Mouse (Mus musculus) hindbrain, embryonic 15.5 days (tissue): ENCODE measurements around the gene Arhgap1. TPM values are rescaled to one million over a fixed set of nuclear protein-coding genes. Genes with fewer than 3 reads are reported as not detected.
"Not testable (repeated sequence)": the region's sequence is repeated elsewhere in the genome, so short reads cannot be mapped to it uniquely, and the experiment has no call there.

Experiments
- ATAC-seq: fragments of 200-750 bp; cut with Nextera tagmentation; 2 replicates; pipeline ENCODE4 v1.8.0; 2017; ENCODE audit warnings: low read depth, moderate number of reproducible peaks, moderate TSS enrichment; ENCODE audit not compliant: low FRiP score
- H3K27ac ChIP-seq: fragments of 300-500 bp; sonication (generic); replicated peaks from 2 replicates; pipeline ENCODE4 v1.5.1; 2015; ENCODE audit warnings: mild to moderate bottlenecking, inconsistent platforms
- H3K27me3 ChIP-seq: fragments of 300-500 bp; sonication (generic); 2 replicates; pipeline ENCODE4 v1.6.1; 2015; ENCODE audit warnings: control low read depth, inconsistent platforms
- H3K36me3 ChIP-seq: fragments of 300-500 bp; sonication (generic); 2 replicates; pipeline ENCODE4 v1.6.1; 2015; ENCODE audit warnings: control low read depth, inconsistent platforms
- H3K4me1 ChIP-seq: fragments of 300-500 bp; sonication (generic); replicated peaks from 2 replicates; pipeline ENCODE4 v1.6.1; 2015; ENCODE audit warnings: control low read depth, inconsistent platforms
- H3K4me2 ChIP-seq: fragments of 300-500 bp; sonication (generic); 2 replicates; pipeline ENCODE4 v1.6.1; 2015; ENCODE audit warnings: moderate library complexity, mild to moderate bottlenecking, inconsistent platforms
- H3K4me3 ChIP-seq: fragments of 300-500 bp; sonication (generic); 2 replicates; pipeline ENCODE4 v1.5.1; 2015; ENCODE audit warnings: mild to moderate bottlenecking, inconsistent platforms
- H3K9ac ChIP-seq: fragments of 300-500 bp; sonication (generic); 2 replicates; pipeline ENCODE4 v1.6.1; 2015; ENCODE audit warnings: inconsistent platforms
- H3K9me3 ChIP-seq: fragments of 300-500 bp; sonication (generic); 2 replicates; pipeline ENCODE4 v1.6.1; 2016; ENCODE audit warnings: control low read depth, inconsistent platforms
- WGBS: fragments of 180-500 bp; shearing (Covaris S2); methylation state at CpG from one replicate; pipeline ENCODE4 v1.1.7; 2015; 5-methylcytosine and 5-hydroxymethylcytosine counted together
- polyA plus RNA-seq: library from polyadenylated mRNA; unstranded; fragments of >200 nt; fragmentation: Nextera tagmentation; extraction: Ambion mirVana; gene quantifications from 2 replicates; pipeline ENCODE4 v1.2.1, GENCODE M21; 2015

The Arhgap1 gene
- 86.1 and 93.4 TPM in 2 replicates for polyA plus RNA-seq

GRCm38 (mm10) chr2:91649553-91650359 lies at the start of gene Arhgap1, which contains the start of gene Zfp408:
Gene Arhgap1, plus strand, starts transcription at chr2:91649860.
Gene Zfp408, minus strand, starts transcription at chr2:91649791.
- peaks cover 45% of the 10 kb centered on the region for H3K36me3 ChIP-seq
- peak; percentile 94 for ATAC-seq
- under 1% methylated on average over 44 of the region's 44 CpGs for WGBS
- peak within 1 kb of the TSS; percentile 90 for H3K27ac ChIP-seq
- H3K4me1 ChIP-seq = peaks cover 36% of the 10 kb centered on the region
- H3K27me3 ChIP-seq = no peaks in the 10 kb centered on the region
- peak within 1 kb of the TSS; percentile 91 for H3K4me3 ChIP-seq
- peak within 1 kb of the TSS; percentile 98 for H3K4me2 ChIP-seq
- H3K9me3 ChIP-seq = no peaks in the 10 kb centered on the region
- H3K9ac ChIP-seq = peak within 1 kb of the TSS; percentile 94

GRCm38 (mm10) chr2:91600475-91600874 lies 49.2 kb upstream of the Arhgap1 start:
- H3K4me3 ChIP-seq = no peak overlapping the region
- no peaks in the 10 kb centered on the region for H3K9me3 ChIP-seq
- H3K9ac ChIP-seq = no peak overlapping the region
- no peak for ATAC-seq
- no peak overlapping the region for H3K4me2 ChIP-seq
- H3K27me3 ChIP-seq = no peaks in the 10 kb centered on the region
- peaks cover 78% of the 10 kb centered on the region for H3K36me3 ChIP-seq
- no peak overlapping the region for H3K27ac ChIP-seq
- over 99% methylated on average over 4 of the region's 4 CpGs for whole genome bisulfite sequencing
- H3K4me1 ChIP-seq = no peaks in the 10 kb centered on the region

GRCm38 (mm10) chr2:91602389-91602788 lies 47.3 kb upstream of the Arhgap1 start:
- Histone ChIP-seq H3K9me3 (no peaks in the 10 kb centered on the region), H3K4me3 (no peak overlapping the region), H3K4me2 (no peak overlapping the region), H3K9ac (no peak overlapping the region), H3K4me1 (no peaks in the 10 kb centered on the region), H3K27me3 (no peaks in the 10 kb centered on the region), H3K36me3 (peaks cover 77% of the 10 kb centered on the region), H3K27ac (no peak overlapping the region)
- no peak for ATAC-seq
- 94% methylated on average over 4 of the region's 4 CpGs for WGBS

GRCm38 (mm10) chr2:91609370-91609769 lies 40.3 kb upstream of the Arhgap1 start:
- not testable (repeated sequence) for H3K27ac ChIP-seq, H3K9me3 ChIP-seq, ATAC-seq, H3K27me3 ChIP-seq, H3K4me1 ChIP-seq, H3K4me3 ChIP-seq, H3K4me2 ChIP-seq, H3K9ac ChIP-seq
- peaks cover 64% of the 10 kb centered on the region for H3K36me3 ChIP-seq

- Histone ChIP-seq H3K27ac (no peak overlapping the region), H3K27me3 (no peaks in the 10 kb centered on the region), H3K36me3 (peaks cover 55% of the 10 kb centered on the region), H3K4me2 (no peak overlapping the region), H3K4me3 (no peak overlapping the region), H3K9me3 (no peaks in the 10 kb centered on the region), H3K4me1 (no peaks in the 10 kb centered on the region), H3K9ac (no peak overlapping the region)
- no peak for ATAC-seq
- WGBS = 92% methylated on average over 5 of the region's 5 CpGs
Observed at GRCm38 (mm10) chr2:91622356-91622755, 27.3 kb upstream of the Arhgap1 start.

GRCm38 (mm10) chr2:91623366-91623765 lies 26.3 kb upstream of the Arhgap1 start:
- not testable (repeated sequence) for H3K9ac ChIP-seq, H3K4me1 ChIP-seq, ATAC-seq, H3K27me3 ChIP-seq, H3K4me3 ChIP-seq, H3K9me3 ChIP-seq, H3K27ac ChIP-seq, H3K4me2 ChIP-seq
- WGBS = 93% methylated on average over 7 of the region's 7 CpGs
- H3K36me3 ChIP-seq = peaks cover 45% of the 10 kb centered on the region

GRCm38 (mm10) chr2:91627486-91627885 lies 22.2 kb upstream of the Arhgap1 start:
- H3K36me3 ChIP-seq = peaks cover 9% of the 10 kb centered on the region
- no peak overlapping the region for H3K4me2 ChIP-seq
- no peaks in the 10 kb centered on the region for H3K9me3 ChIP-seq
- H3K9ac ChIP-seq = no peak overlapping the region
- no peak overlapping the region for H3K4me3 ChIP-seq
- no peak overlapping the region for H3K27ac ChIP-seq
- no peaks in the 10 kb centered on the region for H3K4me1 ChIP-seq
- no peaks in the 10 kb centered on the region for H3K27me3 ChIP-seq
- 77% methylated on average over 5 of the region's 5 CpGs for WGBS
- ATAC-seq = no peak

- no peaks in the 10 kb centered on the region for H3K9me3 ChIP-seq
- H3K9ac ChIP-seq = no peak overlapping the region
- peaks cover 4% of the 10 kb centered on the region; the same call in 1 of the 2 replicates for H3K36me3 ChIP-seq
- no peaks in the 10 kb centered on the region for H3K4me1 ChIP-seq
- H3K27ac ChIP-seq = no peak overlapping the region
- H3K4me2 ChIP-seq = no peak overlapping the region
- 93% methylated on average over 8 of the region's 8 CpGs for WGBS
- no peak for ATAC-seq
- no peaks in the 10 kb centered on the region for H3K27me3 ChIP-seq
- H3K4me3 ChIP-seq = no peak overlapping the region
Observed at GRCm38 (mm10) chr2:91628171-91628570, 21.5 kb upstream of the Arhgap1 start.

- 89% methylated on average over 18 of the region's 18 CpGs for WGBS
- H3K9ac ChIP-seq = no peak overlapping the region
- H3K36me3 ChIP-seq = no peaks in the 10 kb centered on the region
- no peak overlapping the region for H3K27ac ChIP-seq
- no peak for ATAC-seq
- H3K27me3 ChIP-seq = no peaks in the 10 kb centered on the region
- H3K4me2 ChIP-seq = no peak overlapping the region
- H3K4me3 ChIP-seq = no peak overlapping the region
- H3K9me3 ChIP-seq = no peaks in the 10 kb centered on the region
- no peaks in the 10 kb centered on the region for H3K4me1 ChIP-seq
Observed at GRCm38 (mm10) chr2:91629682-91630081, 20.0 kb upstream of the Arhgap1 start.

GRCm38 (mm10) chr2:91630384-91630783 lies 19.3 kb upstream of the Arhgap1 start:
- Histone ChIP-seq H3K27ac (no peak overlapping the region), H3K4me2 (no peak overlapping the region), H3K4me1 (no peaks in the 10 kb centered on the region), H3K4me3 (no peak overlapping the region), H3K9me3 (no peaks in the 10 kb centered on the region), H3K36me3 (no peaks in the 10 kb centered on the region), H3K27me3 (no peaks in the 10 kb centered on the region), H3K9ac (no peak overlapping the region)
- WGBS = 93% methylated on average over 12 of the region's 12 CpGs
- ATAC-seq = no peak

- no peak overlapping the region for H3K4me3 ChIP-seq
- H3K9ac ChIP-seq = no peak overlapping the region
- H3K4me1 ChIP-seq = no peaks in the 10 kb centered on the region
- no peaks in the 10 kb centered on the region for H3K9me3 ChIP-seq
- no peak for ATAC-seq
- H3K36me3 ChIP-seq = no peaks in the 10 kb centered on the region
- H3K27ac ChIP-seq = no peak overlapping the region
- H3K27me3 ChIP-seq = no peaks in the 10 kb centered on the region
- WGBS = 88% methylated on average over 5 of the region's 5 CpGs
- no peak overlapping the region for H3K4me2 ChIP-seq
Observed at GRCm38 (mm10) chr2:91631826-91632225, 17.8 kb upstream of the Arhgap1 start.

- Histone ChIP-seq H3K4me3 (no peak overlapping the region), H3K4me1 (no peaks in the 10 kb centered on the region), H3K27me3 (no peaks in the 10 kb centered on the region), H3K36me3 (no peaks in the 10 kb centered on the region), H3K4me2 (no peak overlapping the region), H3K27ac (no peak overlapping the region), H3K9ac (no peak overlapping the region), H3K9me3 (no peaks in the 10 kb centered on the region)
- no peak for ATAC-seq
- 85% methylated on average over 5 of the region's 5 CpGs for WGBS
Observed at GRCm38 (mm10) chr2:91632316-91632715, 17.3 kb upstream of the Arhgap1 start.
